Mouse (Mus musculus) regulatory T cell (primary cell): ENCODE data around the gene Wnt3a.

Source experiments
- in situ Hi-C: fragments of 300-600 bp; cut with MboI, MseI; formaldehyde crosslinking; loops from one replicate; pipeline ENCODE4 v1.15.1; 2025; ENCODE audit warnings: high pct_unique_total_duplicates

The Wnt3a gene

GRCm38 (mm10) chr11:59290702-59291303, at the start of gene Wnt3a:
Gene Wnt3a (minus strand): TSS chr11:59290752.
- in situ Hi-C loops: no loop called here

- in situ Hi-C loops: no loop called here
Measured at GRCm38 (mm10) chr11:59338736-59339120, 48.2 kb upstream of the Wnt3a start.

GRCm38 (mm10) chr11:59337955-59338735, 47.6 kb upstream of the Wnt3a start:
- in situ Hi-C loops: no loop called here

- in situ Hi-C loops: no loop called here
Measured at GRCm38 (mm10) chr11:59336381-59336780, 45.8 kb upstream of the Wnt3a start.

- in situ Hi-C loops: no loop called here
Measured at GRCm38 (mm10) chr11:59335942-59336341, 45.4 kb upstream of the Wnt3a start.

GRCm38 (mm10) chr11:59335150-59335549, 44.6 kb upstream of the Wnt3a start:
- in situ Hi-C loops: no loop called here

GRCm38 (mm10) chr11:59332938-59333337, 42.4 kb upstream of the Wnt3a start:
- in situ Hi-C loops: no loop called here

- in situ Hi-C loops: no loop called here
Measured at GRCm38 (mm10) chr11:59331167-59331869, 40.8 kb upstream of the Wnt3a start.

- in situ Hi-C loops: no loop called here
Measured at GRCm38 (mm10) chr11:59330560-59330959, 40.0 kb upstream of the Wnt3a start.

GRCm38 (mm10) chr11:59329616-59330015, 39.1 kb upstream of the Wnt3a start:
- in situ Hi-C loops: no loop called here

GRCm38 (mm10) chr11:59327625-59328024, 37.1 kb upstream of the Wnt3a start:
- in situ Hi-C loops: no loop called here

- in situ Hi-C loops: no loop called here
Measured at GRCm38 (mm10) chr11:59324777-59325176, 34.2 kb upstream of the Wnt3a start.

GRCm38 (mm10) chr11:59322988-59323387, 32.4 kb upstream of the Wnt3a start:
- in situ Hi-C loops: no loop called here

GRCm38 (mm10) chr11:59316517-59316916, 26.0 kb upstream of the Wnt3a start:
- in situ Hi-C loops: no loop called here

GRCm38 (mm10) chr11:59313944-59314343, 23.4 kb upstream of the Wnt3a start:
- in situ Hi-C loops: no loop called here

- in situ Hi-C loops: no loop called here
Measured at GRCm38 (mm10) chr11:59313029-59313811, 22.7 kb upstream of the Wnt3a start.

GRCm38 (mm10) chr11:59312501-59312900, 21.9 kb upstream of the Wnt3a start:
- in situ Hi-C loops: no loop called here

GRCm38 (mm10) chr11:59312060-59312459, 21.5 kb upstream of the Wnt3a start:
- in situ Hi-C loops: no loop called here

- in situ Hi-C loops: no loop called here
Measured at GRCm38 (mm10) chr11:59309976-59310375, 19.4 kb upstream of the Wnt3a start.

GRCm38 (mm10) chr11:59309106-59309805, 18.7 kb upstream of the Wnt3a start:
- in situ Hi-C loops: no loop called here

GRCm38 (mm10) chr11:59308625-59309024, 18.1 kb upstream of the Wnt3a start:
- in situ Hi-C loops: no loop called here
